Mouse (Mus musculus) hematopoietic stem cell, adult 5-6 weeks (primary cell): ENCODE results near the gene Gm16503. TPM values are rescaled to one million over a fixed set of nuclear protein-coding genes. Genes with fewer than 3 reads are reported as not detected.
"Not testable (repeated sequence)": the region's sequence is repeated elsewhere in the genome, so short reads cannot be mapped to it uniquely, and the experiment has no call there.

Source experiments
- ATAC-seq, 2 experiments: fragments of 125-278 bp in 1 of 2; replicated peaks in 1 of 2; 2 replicates each; pipeline ENCODE4 v1.8.0; 2016 to 2017; ENCODE audit warnings: inconsistent platforms in 2 of 2, mild to moderate bottlenecking in 2 of 2, moderate number of reproducible peaks in 2 of 2, low read depth in 1 of 2, moderate TSS enrichment in 1 of 2; ENCODE audit not compliant: low FRiP score in 2 of 2, poor library complexity in 2 of 2, severe bottlenecking in 2 of 2, insufficient read depth in 1 of 2, low TSS enrichment in 1 of 2
- total RNA-seq: library from RNA; stranded (forward); fragments of 172-1452, 232-1000 nt; gene quantifications from 2 replicates; pipeline ENCODE4 v1.2.3, GENCODE M21; 2017

Gm16503 gene
- total RNA-seq: 2.8 and 4.3 TPM in 2 replicates

DNA sequence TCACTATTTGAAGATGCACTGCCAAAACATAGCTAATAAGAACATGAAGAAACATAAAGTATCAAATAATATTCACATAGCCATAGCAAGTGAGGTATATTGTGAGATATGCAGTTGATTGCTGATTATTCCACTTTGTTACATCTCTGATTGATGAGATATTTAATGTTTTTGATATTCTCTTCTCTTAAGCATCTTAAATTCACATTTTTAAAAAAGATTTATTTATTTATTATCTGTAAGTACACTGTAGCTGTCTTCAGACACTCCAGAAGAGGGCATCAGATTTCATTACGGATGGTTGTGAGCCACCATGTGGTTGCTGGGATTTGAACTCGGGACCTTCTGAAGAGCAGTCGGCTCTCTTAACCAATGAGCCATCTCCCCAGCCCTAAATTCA, at the start of gene Gm16503:
Gene Gm16503, plus strand, starts transcription at position 301 of the 400 bp plus-strand sequence.
- ATAC-seq: not testable (repeated sequence)

GRCm38 (mm10) chr4:147492117-147492516, 47.9 kb upstream of the Gm16503 start, which contains the start of gene Zfp982:
Gene Zfp982 (plus strand): TSS chr4:147492417.
- ATAC-seq: not testable (repeated sequence)

GRCm38 (mm10) chr4:147498772-147499613, 41.0 kb upstream of the Gm16503 start:
- not testable (repeated sequence) for ATAC-seq

DNA sequence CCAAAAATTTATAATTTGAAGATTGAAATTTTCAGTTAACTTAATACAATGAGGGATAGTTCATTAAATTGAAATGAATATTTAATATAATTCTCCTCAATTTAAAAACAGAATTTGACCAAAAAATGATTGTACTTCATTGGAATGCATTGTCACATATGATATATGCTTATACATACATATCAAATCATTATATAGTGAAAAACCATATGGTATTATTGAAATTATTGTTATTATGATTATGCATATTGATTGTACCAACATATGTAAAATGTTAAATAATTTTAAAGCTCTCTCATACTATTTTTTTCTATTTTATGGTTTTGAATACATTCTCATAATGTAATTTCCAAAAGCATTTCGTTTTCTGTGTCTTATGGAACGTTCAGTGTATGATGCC, 30.8 kb upstream of the Gm16503 start:
- ATAC-seq: no peak

DNA sequence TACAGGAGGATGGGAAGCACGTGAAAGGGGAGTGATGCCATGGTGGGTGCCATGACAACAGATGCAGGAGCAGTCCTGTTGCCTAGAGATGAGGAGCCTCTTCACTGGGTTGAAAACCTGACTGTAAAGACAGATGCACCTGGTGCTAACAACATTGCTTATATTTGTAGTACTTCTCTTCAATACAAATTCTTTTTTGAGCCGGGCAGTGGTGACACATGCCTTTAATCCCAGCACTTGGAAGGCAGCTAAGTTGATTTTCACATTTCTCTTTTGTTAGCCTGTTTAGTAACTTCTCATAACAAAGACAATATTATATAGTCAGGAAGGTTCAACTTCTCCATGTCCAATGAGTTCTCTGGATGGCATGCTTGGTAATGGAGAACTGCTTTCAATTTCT, 21.0 kb upstream of the Gm16503 start:
- ATAC-seq: peak; percentile 18; a peak in 1 of 4 replicates

- 0 out of 4 replicates have a peak, but pooled peaks of 1 of the 2 experiments have one; percentile 15 for ATAC-seq
These were observed 19.9 kb upstream of the Gm16503 start for GRCm38 (mm10) chr4:147520100-147520499.

DNA sequence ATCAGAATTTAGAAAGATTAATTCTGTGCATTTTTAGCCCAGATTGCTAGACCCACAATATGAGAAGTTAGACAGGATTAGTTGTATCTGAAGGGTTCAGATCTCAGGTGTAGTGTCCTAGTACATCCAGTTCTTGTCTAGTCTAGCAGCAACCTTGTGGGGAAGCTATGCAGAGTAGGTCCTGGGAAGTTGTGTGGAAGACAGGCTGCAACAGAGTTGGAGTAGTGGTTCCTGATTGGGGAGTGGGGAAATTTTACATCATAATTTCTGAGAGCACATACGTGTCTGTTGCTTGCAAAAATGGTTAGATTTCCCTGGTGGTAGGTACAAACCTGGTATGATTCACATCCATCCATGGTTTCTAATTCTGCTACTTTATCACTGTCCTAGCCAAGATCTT, 14.9 kb upstream of the Gm16503 start:
- ATAC-seq: no peak

DNA sequence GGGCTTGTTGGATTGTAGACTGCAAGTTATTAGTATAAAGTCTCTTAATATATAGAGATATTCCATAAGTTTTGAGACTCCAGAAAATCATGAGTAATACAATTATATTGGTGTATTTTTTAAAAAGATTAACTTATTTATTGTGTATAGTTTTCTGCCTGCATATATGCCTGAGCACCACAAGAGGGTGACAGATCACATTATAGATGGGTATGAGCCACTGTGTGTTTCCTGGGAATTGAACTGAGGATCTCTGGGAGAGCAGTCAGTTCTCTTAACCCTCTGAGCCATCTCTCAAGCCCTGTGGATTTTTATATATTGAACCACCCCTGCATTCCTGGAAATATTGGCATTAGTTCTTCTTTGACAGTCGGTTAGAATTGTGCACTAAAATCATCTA, 9.7 kb upstream of the Gm16503 start:
- no peak for ATAC-seq

DNA sequence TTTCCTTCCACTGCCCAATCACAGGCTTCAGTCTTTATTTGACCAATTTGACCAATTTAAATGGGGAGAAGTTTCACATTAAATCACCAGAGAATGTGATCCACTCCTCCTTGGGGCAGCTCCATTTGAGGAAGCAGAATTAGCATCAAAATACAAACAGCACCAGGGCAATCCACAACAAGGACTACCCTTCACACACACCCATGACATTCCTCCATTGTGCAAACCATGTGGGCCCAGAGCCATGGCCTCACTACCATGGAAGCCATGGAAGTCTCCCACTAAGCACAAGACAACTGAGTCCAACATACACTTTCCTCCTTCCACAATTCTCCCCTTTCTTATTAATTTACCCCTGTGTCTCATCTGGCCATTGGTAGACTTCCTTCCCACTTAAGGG, 4.1 kb upstream of the Gm16503 start:
- not testable (repeated sequence) for ATAC-seq

DNA sequence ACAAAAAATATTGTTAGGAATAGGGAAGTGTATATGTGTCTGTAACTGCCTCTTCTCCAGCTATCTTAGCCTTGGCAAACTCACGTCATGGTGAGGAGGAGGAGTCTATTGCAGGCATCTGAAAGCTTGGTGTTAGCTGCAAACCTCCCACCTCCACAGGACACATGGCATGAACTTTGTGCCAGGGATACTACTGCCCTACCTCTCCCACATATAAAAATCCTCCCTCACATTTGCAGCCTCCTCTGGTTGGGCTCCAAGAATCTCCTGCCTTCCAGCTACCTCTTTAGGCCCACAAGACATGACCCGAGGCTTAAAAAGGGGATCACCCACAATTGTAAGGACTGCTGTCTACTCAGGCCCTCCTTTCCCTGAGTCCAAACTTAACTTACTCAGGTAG, 2.3 kb upstream of the Gm16503 start:
- ATAC-seq: no peak; a peak in 1 of 4 replicates

GRCm38 (mm10) chr4:147541105-147541504, 1.1 kb downstream of the Gm16503 start:
- no peak for ATAC-seq

DNA sequence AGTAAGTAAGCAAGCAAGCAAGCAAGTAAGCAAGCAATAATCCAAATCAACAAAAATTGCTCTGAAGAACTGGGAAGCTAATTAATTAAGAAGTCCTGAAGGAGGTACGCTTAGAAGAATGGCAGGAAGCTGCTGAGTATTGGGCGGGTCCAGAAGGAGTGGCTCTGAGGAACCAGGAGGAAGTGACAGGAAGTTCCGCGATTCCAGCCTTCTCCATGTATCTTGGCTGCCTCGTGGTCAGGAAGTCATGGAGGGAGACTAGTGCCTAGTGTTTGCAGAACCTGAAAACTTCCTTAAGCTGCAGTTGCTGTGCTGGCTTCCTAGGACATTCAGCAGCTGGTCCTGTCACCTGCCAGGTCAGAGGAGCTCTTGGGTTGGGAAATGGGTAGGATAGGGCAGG, 13.1 kb downstream of the Gm16503 start, which contains the start of gene Zfp985:
Gene Zfp985, plus strand, starts transcription at position 207 of the 400 bp plus-strand sequence.
- ATAC-seq: not testable (repeated sequence)

GRCm38 (mm10) chr4:147554361-147554760, 14.3 kb downstream of the Gm16503 start:
- ATAC-seq: not testable (repeated sequence)

DNA sequence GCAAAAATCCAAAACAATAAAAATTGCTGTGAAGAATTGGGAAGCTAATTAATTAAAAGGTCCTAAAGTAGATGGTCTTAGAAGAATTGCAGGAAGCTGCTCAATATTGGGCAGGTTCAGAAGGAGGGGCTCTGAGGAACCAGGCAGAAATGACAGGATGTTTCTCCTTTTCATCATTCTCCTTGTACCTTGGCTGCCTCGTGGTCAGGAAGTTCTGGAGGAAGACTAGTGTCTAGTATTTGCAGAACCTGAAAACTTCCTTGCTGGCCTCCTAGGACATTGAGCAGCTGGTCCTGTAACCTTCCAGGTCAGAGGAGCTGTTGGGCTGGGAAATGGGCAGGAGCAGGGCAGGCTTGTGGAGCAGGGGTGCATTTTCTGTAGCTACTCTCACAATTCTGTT, 16.9 kb downstream of the Gm16503 start:
- ATAC-seq: not testable (repeated sequence)

- not testable (repeated sequence) for ATAC-seq
These were observed 18.0 kb downstream of the Gm16503 start for GRCm38 (mm10) chr4:147558011-147558410.

DNA sequence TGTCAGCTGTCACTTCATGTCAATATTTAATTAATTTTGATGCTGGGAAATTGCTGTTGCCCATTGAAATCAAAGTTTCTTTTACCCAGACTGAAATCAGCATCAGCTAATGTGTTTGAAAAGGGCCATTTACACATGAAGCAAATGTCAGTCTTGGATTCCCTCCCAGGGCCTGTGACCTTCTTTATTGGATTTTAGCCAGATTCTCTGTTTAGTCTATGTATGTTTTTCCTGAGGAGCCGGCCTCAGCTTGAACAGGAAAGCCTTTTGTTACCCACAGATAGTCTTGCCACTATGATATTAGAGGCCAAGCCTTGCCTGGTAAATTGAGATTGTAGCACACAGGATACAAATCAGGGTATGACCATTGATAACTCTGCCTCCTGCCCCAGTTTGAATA, 19.1 kb downstream of the Gm16503 start:
- not testable (repeated sequence) for ATAC-seq

- peak in 1 of 2 experiments; percentile 46; a peak in 1 of 4 replicates for ATAC-seq
These were observed 25.6 kb downstream of the Gm16503 start for GRCm38 (mm10) chr4:147565426-147566220.

DNA sequence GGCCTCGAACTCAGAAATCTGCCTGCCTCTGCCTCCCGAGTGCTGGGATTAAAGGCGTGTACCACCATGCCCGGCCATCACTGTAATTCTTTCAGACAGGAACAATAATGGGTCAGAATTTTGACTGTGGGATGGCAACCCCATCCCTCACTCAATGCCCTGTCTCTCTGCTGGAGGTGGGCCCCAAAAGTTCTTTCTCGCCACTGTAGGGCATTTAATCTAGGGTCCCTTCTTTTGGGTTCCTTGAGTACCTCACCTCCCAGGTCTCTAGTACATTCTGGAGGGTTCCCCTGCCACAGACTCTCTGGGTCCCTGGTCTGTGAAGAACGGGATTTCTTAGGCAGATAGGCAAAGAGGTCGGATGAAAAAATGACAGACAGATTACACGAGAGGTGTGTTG, 31.1 kb downstream of the Gm16503 start:
- not testable (repeated sequence) for ATAC-seq
